Mouse (Mus musculus) layer of hippocampus, postnatal 14 days (tissue): ENCODE data around the gene Nipbl. TPM values are rescaled to one million over a fixed set of nuclear protein-coding genes. Genes with fewer than 3 reads are reported as not detected.
"Not testable (repeated sequence)": the region's sequence is repeated elsewhere in the genome, so short reads cannot be mapped to it uniquely, and the experiment has no call there.

Source experiments
- DNase-seq, 2 experiments: peaks; one replicate each; pipeline ENCODE4 v3.0.0; 2021 to 2022; ENCODE audit warnings: low spot score in 2 of 2, mixed read lengths in 1 of 2
- total RNA-seq, 2 experiments: library from RNA; stranded (reverse); gene quantifications; 2 replicates each; pipeline ENCODE4 v1.2.3; 2021

The Nipbl gene
- total RNA-seq, 2 experiments from 2014 or later = 31.7 to 33.1 TPM

DNA sequence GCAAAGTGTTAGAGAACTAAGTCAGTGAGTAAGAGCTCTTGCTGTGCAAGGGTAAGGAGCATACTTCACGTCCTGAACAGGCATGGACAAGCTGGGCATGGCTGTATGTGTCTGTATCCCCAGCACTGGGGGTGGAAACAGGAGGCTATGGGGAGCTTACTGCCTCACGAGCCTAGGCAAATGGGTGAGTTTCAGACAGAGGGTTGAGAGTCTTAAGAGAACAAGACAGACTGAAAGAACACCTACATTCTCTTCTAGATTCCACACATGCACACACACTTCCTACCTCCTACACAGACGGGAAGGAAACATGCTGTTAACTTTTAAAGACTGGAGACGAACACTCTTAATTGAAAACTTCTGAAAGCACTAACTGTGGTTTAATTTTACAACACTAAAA, 126.9 kb downstream of the Nipbl start:
- DNase-seq = peak in 1 of 2 experiments; percentile 20

DNA sequence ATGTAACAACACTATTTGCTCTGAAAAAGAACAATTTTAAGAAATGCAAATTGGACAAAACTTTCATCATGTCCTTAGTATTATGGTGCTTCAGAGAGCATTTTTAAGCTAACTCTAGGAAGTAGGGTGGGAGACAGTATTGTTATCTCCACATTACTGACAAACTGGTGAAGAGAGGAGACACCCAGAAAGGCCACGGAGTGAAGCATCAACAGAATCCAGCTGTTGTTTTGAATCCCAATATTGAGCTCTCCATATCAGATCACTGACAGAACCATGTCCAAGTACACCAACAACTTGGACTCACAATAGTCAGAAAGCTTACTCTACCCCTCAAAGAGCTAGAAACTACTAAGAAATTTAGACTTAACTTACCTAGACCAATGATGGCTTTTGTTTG, 138.8 kb downstream of the Nipbl start:
- DNase-seq = no peak

DNA sequence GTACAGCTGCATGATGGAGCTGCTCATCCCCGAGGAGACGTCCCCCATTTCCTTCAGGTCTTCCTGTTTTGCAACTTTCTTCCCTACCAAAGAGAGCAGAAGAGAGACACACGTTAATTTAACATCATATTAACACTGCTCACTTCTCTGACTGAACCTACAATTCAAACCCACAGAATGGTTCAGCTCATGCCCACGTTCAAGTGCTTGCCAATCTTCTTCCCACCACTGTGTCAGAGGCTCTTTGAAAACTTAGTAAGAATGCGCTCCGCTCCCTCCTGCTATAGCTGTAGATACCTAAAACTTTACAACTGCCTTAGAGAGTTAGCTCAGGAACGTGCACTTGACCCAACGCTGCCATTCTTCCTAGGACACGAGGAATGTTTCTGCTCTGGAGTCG, 141.3 kb downstream of the Nipbl start:
- no peak for DNase-seq

DNA sequence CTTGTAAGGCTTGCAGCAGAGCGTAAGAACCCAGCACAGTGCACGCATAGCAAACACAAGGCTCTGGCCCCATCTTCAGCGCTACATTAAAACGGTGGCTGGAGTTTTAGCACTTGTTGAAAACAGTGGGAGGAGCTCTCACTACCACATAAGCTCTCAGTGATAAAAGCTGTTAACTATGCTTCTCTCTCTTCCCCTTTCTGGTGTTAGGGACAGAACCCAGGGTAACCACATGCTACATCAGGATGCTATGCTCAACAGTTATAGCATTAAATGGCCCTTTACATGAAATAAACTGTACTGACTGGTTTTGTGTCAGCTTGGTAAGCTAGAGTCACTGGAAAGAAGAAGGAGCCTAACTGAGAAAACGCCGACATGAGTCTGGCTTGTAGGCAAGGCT, 150.1 kb downstream of the Nipbl start:
- DNase-seq = no peak

DNA sequence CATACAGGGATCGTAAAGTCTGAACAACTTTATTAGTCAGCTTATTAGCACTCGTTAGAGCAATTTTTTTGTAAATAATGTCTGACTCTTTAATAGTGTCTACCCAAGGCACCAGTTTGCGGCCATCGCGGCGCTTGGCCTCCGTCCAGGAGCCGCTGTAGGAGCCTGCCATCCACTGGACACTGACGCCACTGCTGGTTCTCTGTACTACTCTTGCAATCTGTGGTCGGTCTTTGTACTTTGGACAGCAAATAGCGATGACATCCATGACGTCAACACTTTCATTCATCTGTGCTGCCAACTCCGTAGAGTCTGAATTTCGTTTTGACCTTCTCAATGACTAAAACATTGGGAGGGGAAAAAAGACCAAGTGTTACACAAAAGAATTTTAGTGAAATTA, 153.0 kb downstream of the Nipbl start:
- DNase-seq = no peak

DNA sequence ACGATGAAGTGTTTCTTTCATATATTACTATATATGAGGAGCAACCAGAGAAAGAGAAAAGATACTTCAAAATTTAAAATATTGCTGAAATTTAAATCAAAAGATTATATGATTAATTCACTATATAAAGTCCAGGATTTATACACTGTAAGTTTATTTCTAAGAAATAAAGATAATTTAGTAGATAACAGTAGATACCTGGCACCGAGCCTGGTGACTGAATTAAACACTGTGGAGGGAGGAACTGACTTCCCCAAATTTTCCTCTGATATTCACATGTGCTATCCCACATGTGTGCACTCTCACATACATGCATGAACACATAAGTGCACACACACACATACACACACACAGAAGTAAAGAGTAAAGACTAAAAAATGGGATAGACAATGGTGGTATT, 162.1 kb downstream of the Nipbl start:
- DNase-seq = no peak

DNA sequence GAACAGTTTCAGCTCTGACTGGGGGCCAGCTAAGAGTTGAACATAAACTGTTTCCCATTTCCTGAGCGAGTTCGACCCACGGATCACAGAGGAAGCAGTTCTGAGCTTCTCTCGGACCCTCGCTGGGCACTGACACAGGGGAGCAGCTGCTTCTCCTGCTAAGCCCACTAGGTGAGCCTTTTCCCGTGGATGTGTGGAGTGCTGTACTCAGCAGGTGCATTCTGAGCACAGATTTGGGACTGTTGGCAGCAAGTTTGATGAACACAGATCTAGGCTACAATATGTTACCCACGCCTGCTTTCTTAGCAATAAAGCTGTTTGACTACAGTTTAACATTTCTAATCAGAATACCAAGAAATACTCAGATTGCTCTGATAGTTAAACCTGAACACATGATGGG, 162.6 kb downstream of the Nipbl start:
- DNase-seq = peak; percentile 10 to 39

DNA sequence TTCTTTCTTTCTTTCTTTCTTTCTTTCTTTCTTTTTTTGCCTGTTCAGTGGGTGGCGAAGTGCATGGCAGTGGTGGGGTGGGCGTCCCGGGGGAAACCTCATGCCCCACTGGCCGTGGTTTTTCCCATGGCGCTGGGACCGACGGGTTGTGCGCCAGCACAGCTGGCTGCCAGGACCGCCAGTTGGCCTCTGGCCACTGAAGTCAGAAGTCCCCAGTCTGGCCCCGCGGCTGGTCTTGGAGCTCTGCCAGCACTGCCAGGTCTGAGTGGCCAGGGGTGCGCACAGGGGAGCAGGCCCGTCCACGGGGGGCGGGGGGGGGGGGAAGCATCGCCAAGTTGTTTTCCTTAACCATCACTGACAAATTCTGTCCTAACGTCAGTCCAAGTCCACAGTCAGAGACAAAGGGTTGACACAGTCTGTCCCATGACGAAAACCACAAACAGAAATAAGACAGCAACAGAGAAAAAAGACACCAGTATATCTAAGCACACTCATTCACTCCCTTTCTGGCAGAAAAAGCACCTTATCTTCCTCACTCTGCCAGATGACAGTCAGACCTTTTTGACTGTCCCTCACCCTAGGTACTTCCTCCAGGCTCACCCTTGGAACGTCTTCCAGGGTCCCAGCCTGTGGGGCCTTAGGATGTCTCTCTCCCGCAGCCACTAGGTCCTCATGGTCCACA, 164.2 kb downstream of the Nipbl start:
- peak in 1 of 2 experiments; percentile 27 for DNase-seq

DNA sequence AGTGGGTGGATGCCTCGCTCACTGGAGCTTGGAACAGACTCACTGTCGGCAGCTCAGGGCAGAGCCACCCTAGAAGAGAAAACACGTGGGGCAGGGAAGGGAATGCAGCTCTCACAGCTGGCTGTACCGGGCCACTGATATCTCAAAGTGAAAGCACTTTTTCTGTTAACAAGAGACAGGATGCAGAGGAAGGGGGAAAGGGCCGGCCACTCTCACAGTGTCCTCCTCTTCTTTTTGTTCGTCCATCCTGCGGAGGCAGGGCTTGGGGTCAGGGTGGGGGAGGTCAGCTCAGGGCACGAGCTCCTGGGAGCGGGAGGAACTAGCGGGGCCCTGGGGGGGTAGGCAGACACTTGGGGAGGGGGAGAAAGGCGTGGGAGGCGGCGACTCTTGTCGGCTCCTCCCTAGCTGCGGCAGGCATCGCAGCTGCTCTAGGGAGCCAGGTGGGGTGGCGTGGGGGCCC, 164.9 kb downstream of the Nipbl start:
- DNase-seq = no peak

DNA sequence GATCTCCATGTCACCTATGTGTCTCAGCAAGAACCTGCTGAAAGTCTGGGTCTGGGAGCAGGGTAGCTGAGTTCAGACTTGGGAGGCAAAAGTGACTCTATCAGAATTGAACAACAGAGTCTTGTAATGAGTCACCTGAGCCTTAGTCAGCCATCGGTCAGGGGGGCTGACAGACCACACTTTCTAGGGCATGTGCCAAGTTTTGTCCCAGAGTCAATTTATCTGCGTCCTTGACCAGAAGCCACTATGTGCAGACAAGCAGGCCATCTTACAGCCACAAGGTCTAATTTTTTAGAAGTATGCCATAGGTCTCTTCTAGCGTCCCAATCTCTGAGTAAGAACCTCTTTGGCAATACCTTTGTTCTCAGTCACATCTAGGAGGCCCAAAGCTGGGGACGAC, 166.3 kb downstream of the Nipbl start:
- not testable (repeated sequence) for DNase-seq

DNA sequence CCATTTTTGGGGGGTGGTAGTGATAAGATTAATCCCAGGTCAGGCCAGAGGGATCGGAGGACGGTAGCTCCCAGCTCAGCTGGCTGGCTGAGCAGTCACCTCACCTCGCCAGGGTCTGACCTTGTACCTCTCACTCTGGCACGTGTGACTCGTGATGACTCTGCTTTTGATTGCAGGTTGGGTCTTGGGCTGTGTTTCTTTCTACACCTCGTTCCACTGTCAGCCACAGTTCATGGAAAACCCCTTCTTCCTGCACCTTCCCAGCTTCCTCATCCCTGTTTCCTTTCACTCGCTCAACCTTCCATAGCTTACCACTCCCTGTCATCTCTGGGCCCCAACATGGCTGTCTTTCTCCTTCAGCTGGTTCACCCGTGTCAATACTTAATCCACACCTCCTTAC, 172.3 kb downstream of the Nipbl start:
- DNase-seq = no peak

DNA sequence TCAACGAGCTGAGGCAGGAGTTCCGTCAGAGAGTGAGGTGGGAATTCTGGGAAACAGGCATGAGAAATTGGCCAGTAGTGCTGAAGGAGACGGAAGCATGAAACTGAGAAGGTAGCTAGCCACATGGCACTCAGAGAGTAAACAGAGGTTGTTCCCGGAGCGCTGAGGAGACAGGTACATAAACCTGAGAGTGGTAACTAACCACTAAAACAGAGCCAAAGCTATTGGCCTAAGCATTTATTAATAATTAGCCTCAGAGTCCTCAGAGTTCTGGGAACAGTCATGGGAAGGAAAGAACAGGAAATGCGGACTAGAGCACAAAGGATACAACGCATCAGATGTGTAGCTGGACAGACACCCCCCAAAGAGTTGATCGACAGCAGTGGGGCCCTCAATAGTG, 176.0 kb downstream of the Nipbl start:
- DNase-seq = no peak

DNA sequence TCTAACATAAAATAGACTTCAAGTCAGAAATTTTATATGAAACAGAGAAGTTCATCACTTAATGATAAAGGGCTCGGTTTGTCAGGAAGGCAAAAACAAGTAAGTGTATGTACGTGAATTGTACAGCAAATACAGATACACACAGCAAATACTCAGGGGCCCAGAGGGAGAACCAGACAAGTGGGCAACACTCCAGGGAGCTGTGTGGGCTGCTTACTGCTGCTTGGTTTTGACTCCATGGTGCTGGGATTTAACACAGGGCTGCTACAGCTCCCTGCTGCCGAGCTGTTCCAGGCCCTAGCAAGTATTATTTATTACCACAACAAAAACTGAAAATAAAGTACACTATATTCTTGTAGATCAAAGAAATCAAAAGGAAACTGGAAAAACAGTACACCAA, 177.1 kb downstream of the Nipbl start:
- DNase-seq = no peak

DNA sequence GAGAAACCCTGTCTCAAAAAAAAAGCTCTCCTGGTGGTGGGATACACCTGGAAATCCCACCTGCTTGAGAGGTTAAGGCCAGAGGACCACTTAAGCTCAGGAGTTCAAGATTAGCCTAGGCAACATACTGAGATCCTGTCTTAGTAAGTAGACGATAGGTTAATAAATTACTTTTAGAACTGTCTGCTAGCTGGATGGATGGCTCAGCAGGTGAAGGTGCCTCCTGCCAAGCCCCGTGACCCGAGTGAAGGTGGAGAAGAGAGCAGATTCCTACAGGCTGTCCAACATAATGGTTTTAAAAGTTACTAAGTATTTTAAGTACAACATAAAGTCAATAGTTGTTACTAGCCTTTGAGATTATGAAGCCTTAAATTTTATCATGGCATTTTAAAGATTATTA, 178.3 kb downstream of the Nipbl start:
- DNase-seq = no peak

Other genes with a start within 250 kb of the Nipbl start
- not detected for gene Gm2310, start 75.5 kb upstream of the Nipbl start, total RNA-seq